Mouse (Mus musculus) megakaryocyte-erythroid progenitor cell, adult 5-6 weeks (primary cell): ENCODE results near the gene Taf12. TPM values are rescaled to one million over a fixed set of nuclear protein-coding genes. Genes with fewer than 3 reads are reported as not detected.
A peak's percentile ranks its signal among the peaks of the same experiment; 100 is the strongest.

ENCODE experiments used
- ATAC-seq: replicated peaks from 2 replicates; pipeline ENCODE4 v1.8.0; 2016; ENCODE audit warnings: mild to moderate bottlenecking, inconsistent platforms; ENCODE audit not compliant: severe bottlenecking, poor library complexity, low FRiP score, low TSS enrichment
- total RNA-seq, 2 experiments: library from RNA; stranded (forward) in 1 of 2; stranded (reverse) in 1 of 2; fragments of 200-1000, 215-1000 nt in 1 of 2; fragments of >200 nt in 1 of 2; fragmentation: Nextera tagmentation in 1 of 2; gene quantifications; 2 replicates each; pipeline ENCODE4 v1.2.3; 2014 to 2017

Taf12 gene
- 46.1 and 55.7 TPM in 2 replicates for total RNA-seq (2014; fragmentation: Nextera tagmentation)
- 71.5 and 106 TPM in 2 replicates for total RNA-seq (2017)

- ATAC-seq, result peak; percentile 63
These were observed at the start of gene Taf12 for GRCm38 (mm10) chr4:132274156-132274862. Gene Taf12 (plus strand): TSS chr4:132274375.

- no peak for ATAC-seq
These were observed 43.8 kb upstream of the Taf12 start for GRCm38 (mm10) chr4:132230422-132230821.

GRCm38 (mm10) chr4:132234710-132235109 is 39.5 kb upstream of the Taf12 start:
- no peak for ATAC-seq

- ATAC-seq, result no peak
These were observed 35.8 kb upstream of the Taf12 start for GRCm38 (mm10) chr4:132238356-132238755.

- ATAC-seq, result no peak
These were observed 33.8 kb upstream of the Taf12 start for GRCm38 (mm10) chr4:132240367-132240766.

- ATAC-seq, result peak; percentile 94
These were observed 33.0 kb upstream of the Taf12 start for GRCm38 (mm10) chr4:132241208-132241607.

GRCm38 (mm10) chr4:132245643-132246042 is 28.5 kb upstream of the Taf12 start:
- no peak for ATAC-seq

- no peak; the same call in 1 of the 2 replicates for ATAC-seq
These were observed 26.7 kb upstream of the Taf12 start for GRCm38 (mm10) chr4:132247451-132247997.

- ATAC-seq, result no peak
These were observed 22.6 kb upstream of the Taf12 start for GRCm38 (mm10) chr4:132251596-132251995.

- no peak for ATAC-seq
These were observed 21.0 kb upstream of the Taf12 start for GRCm38 (mm10) chr4:132253128-132253527.

- ATAC-seq, result peak; percentile 89
These were observed 20.6 kb upstream of the Taf12 start for GRCm38 (mm10) chr4:132253622-132254021.

GRCm38 (mm10) chr4:132254986-132255385 is 19.2 kb upstream of the Taf12 start:
- ATAC-seq, result no peak

GRCm38 (mm10) chr4:132256384-132256783 is 17.8 kb upstream of the Taf12 start:
- no peak for ATAC-seq

GRCm38 (mm10) chr4:132259248-132259647 is 14.9 kb upstream of the Taf12 start:
- ATAC-seq, result no peak

- no peak for ATAC-seq
These were observed 13.5 kb upstream of the Taf12 start for GRCm38 (mm10) chr4:132260404-132261379.

GRCm38 (mm10) chr4:132261514-132262357 is 12.4 kb upstream of the Taf12 start, which contains the start of gene Gmeb1:
Gene Gmeb1 (minus strand): TSS chr4:132261602.
- ATAC-seq, result peak; percentile 72

- ATAC-seq, result no peak
These were observed 11.9 kb upstream of the Taf12 start for GRCm38 (mm10) chr4:132262358-132262616.

- ATAC-seq, result 0 out of 2 replicates have a peak, but pooled peaks have one; percentile 38
These were observed 10.9 kb upstream of the Taf12 start for GRCm38 (mm10) chr4:132263313-132263712.

- ATAC-seq, result no peak
These were observed 7.3 kb upstream of the Taf12 start for GRCm38 (mm10) chr4:132266835-132267349.
